Mouse (Mus musculus) gastrocnemius, adult 18-20 months (tissue): ENCODE data around the gene Gm5039. TPM values are rescaled to one million over a fixed set of nuclear protein-coding genes. Genes with fewer than 3 reads are reported as not detected.
"Not testable (repeated sequence)": the region's sequence is repeated elsewhere in the genome, so short reads cannot be mapped to it uniquely, and the experiment has no call there.

Experiments
- DNase-seq: peaks from one replicate; pipeline ENCODE4 v3.0.0; 2021; ENCODE audit warnings: low spot score
- long read RNA-seq, 2 experiments: library from polyadenylated mRNA; stranded (forward); transcript quantifications; one replicate each; pipeline ENCODE4 v2.0.0; 2021
- total RNA-seq, 2 experiments: library from RNA; stranded (reverse); gene quantifications; 2 replicates each; pipeline ENCODE4 v1.2.3; 2021

Gene Gm5039
- not detected for total RNA-seq
- long read RNA-seq, experiment 1 = 0 reads
- long read RNA-seq, experiment 2 = 0 reads

- DNase-seq = not testable (repeated sequence)
Observed at GRCm38 (mm10) chr12:88323926-88324325, at the start of gene Gm5039. Gm5039 (minus strand) TSS chr12:88324026.

GRCm38 (mm10) chr12:88372018-88372417, 48.2 kb upstream of the Gm5039 start:
- DNase-seq = no peak

- DNase-seq = not testable (repeated sequence)
Observed at GRCm38 (mm10) chr12:88370321-88370720, 46.5 kb upstream of the Gm5039 start.

DNA sequence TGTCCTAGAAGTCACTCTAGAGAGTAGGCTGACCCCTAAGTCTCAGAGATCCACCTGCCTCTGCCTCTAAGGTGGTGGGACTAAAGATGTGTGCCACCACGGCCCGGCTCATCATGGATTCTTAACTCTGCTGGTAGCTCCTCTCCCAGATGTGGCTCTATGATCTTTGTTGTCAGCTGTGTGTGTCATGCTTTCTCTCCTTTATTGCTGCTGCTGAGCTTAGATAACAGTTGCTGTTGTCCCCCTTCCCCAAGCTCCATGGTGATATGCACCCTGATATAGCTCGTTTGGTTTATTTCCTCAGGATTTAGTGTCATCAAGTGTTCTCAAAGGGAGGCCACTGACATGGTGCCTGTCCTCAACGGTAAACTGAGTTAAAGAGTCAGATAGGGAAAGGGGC, 45.9 kb upstream of the Gm5039 start:
- not testable (repeated sequence) for DNase-seq

- no peak for DNase-seq
Observed at GRCm38 (mm10) chr12:88368618-88369017, 44.8 kb upstream of the Gm5039 start.

DNA sequence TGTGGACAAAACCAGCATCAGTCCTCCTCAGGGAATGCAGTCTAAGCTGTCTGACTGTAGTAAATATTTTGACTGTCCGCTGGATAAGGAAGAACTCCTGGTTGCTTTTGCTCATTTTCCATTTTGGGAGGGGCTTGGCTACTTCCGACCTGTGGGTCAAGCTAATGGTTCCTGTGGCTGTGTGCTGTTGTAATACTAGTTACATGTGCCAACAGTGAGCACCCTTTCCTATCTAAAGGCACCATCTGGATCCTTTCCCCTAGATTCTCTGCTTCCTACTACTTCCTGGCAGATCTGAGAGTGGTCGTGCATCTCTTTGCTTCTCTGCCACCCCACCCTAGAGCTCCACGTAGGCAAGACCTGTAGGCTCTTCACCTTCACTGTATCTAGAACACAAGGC, 43.8 kb upstream of the Gm5039 start:
- no peak for DNase-seq

DNA sequence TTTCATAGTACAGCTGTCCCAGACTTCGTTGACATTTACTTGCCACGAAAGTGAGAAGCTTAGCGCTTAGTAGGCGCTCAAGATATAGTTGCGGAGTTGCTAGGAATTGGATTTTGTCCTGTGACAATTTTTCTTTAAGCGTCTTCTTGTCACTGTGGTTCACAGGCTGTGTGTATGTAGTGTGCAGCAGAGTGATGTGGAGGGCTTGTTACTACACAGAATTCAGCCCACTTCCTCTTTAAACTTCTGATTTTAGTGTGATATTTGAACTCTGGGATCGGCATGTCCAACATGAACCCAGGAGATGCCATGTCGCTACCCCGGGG, 37.3 kb upstream of the Gm5039 start:
- no peak for DNase-seq

GRCm38 (mm10) chr12:88360441-88361119, 36.8 kb upstream of the Gm5039 start, which contains the start of gene Adck1:
Adck1 (plus strand) TSS chr12:88360554.
- peak; percentile 91 for DNase-seq

- DNase-seq = no peak
Observed at GRCm38 (mm10) chr12:88354182-88354702, 30.4 kb upstream of the Gm5039 start.

GRCm38 (mm10) chr12:88341286-88341685, 17.5 kb upstream of the Gm5039 start:
- not testable (repeated sequence) for DNase-seq

GRCm38 (mm10) chr12:88336662-88337413, 13.0 kb upstream of the Gm5039 start:
- DNase-seq = not testable (repeated sequence)

- no peak for DNase-seq
Observed at GRCm38 (mm10) chr12:88314556-88314955, 9.3 kb downstream of the Gm5039 start.

GRCm38 (mm10) chr12:88297171-88297570, 26.7 kb downstream of the Gm5039 start:
- not testable (repeated sequence) for DNase-seq

DNA sequence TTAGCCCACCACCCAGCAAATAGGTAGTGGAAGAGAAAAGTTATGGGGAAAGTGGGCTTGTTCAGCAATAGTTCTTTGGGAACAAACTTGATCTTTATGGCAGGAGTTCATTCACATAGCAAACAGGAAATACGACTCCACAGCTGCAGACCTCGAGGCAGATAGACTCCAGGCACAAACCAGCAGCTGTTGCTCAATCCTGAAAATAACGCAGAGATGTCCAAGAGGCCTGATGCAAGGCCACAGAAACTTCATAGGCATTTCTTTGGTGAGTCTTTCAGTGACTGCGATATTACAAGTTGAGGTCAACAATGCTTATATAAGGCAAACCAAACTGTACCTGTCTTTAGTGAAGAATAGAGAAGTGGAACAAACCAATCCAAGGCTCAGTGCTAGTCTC, 30.7 kb downstream of the Gm5039 start:
- not testable (repeated sequence) for DNase-seq

DNA sequence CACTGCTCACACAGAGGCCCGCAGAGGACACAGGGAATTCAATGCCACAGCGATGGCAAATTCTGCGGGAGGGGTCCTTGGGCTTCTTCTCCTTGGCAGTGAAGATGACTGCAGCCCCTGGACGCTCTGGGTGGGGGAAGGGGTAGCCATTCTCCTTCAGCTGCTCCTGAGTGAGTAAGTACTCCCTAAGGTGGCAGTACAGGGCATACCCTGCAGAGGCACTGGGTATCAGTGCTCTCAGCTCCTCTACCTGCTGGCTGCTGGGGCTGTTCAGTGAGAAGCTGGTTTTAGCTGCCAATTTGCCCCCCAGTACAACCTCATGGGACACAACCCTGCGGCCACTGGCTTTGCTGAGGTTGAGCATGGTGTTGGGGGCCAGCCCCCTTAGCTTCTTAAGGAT, 38.6 kb downstream of the Gm5039 start:
- not testable (repeated sequence) for DNase-seq

- not testable (repeated sequence) for DNase-seq
Observed at GRCm38 (mm10) chr12:88274400-88274799, 49.4 kb downstream of the Gm5039 start, which contains the start of gene Gm5662. Gm5662 (minus strand) TSS chr12:88274500.

Other genes with a start within 250 kb of the Gm5039 start
- gene Gm16368, start 240.3 kb downstream of the Gm5039 start, total RNA-seq = not detected
- not detected for gene Gm10436, start 141.9 kb downstream of the Gm5039 start, total RNA-seq
- not detected for gene Gm8332, start 73.9 kb downstream of the Gm5039 start, total RNA-seq
- not detected for gene Gm5662, start 49.5 kb downstream of the Gm5039 start, total RNA-seq
- gene Adck1, start 36.5 kb upstream of the Gm5039 start, total RNA-seq = 10 to 100 TPM; 14.7 to 16.1 TPM